Mouse (Mus musculus): ENCODE measurements around the gene Tmem59l. TPM values are rescaled to one million over a fixed set of nuclear protein-coding genes. Genes with fewer than 3 reads are reported as not detected.

Gene Tmem59l
- polyA plus RNA-seq, 1 experiment: 0.44 TPM

DNA sequence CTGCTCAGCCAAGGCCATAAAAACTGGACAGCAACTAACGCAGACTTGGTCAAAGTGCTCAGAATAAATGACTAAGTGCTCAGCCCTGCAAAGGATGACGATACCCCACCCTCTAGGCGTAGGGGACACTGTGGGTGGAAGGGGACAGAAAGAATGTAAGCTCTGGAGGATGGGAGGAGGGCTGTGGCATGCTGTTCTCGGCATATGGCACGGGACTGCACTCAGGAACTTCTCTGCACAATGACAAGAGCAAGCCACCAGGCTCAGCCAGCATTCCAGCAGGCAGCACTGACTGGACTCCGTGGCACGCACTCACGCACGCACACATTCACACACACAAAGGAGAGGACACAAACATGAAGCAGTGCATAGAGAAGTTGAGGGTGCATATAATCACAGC lies 26.6 kb downstream of the Tmem59l start:
- Histone ChIP-seq H3K36me3 (ENCODE audit: control insufficient read depth, insufficient read depth, low read length) (no peaks in the 10 kb centered on the region), H3K27me3 (replicated peaks; ENCODE audit: control insufficient read depth, insufficient read depth, low read length) (no peaks in the 10 kb centered on the region), H3K4me3 (ENCODE audit: insufficient read depth, low read depth, low read length) (no peak overlapping the region), H3K4me1 (ENCODE audit: control insufficient read depth, insufficient read depth, low read length) (no peaks in the 10 kb centered on the region), H3K27ac (ENCODE audit: insufficient read depth, low read depth, low read length) (no peak overlapping the region)
- TF ChIP-seq POLR2A (IDR thresholded peaks at IDR 0.05; ENCODE audit: low read depth, low read length) (no peak), CTCF (conservative IDR thresholded peaks at IDR 0.05; ENCODE audit: insufficient read depth, insufficient read length, low read depth, low read length) (no peak)
- WGBS: 79% methylated on average over 9 of the region's 9 CpGs
- DNase-seq: no peak

DNA sequence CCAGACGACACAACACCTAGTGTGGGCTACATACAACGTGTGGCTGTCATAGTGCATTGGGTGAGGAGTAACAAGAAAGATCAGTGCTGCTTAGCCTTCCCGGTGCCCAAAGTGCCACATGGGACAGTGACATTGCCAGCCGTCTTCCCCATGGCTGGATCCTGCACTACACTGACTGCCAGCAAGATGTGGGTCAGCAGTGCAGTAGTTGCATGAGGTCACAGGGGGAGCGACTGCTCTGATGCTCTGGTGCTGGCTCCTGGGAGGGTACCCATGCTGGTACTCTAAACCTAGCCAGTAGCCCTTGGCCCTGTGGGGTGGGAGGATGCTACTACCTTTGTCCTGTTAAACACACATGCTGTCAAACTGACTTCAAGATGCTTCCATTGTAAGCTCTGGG lies 27.0 kb downstream of the Tmem59l start:
- H3K27me3 ChIP-seq (replicated peaks; ENCODE audit: control insufficient read depth, insufficient read depth, low read length): no peaks in the 10 kb centered on the region
- DNase-seq: no peak
- H3K36me3 ChIP-seq (ENCODE audit: control insufficient read depth, insufficient read depth, low read length): no peaks in the 10 kb centered on the region
- WGBS: 93% methylated on average over 5 of the region's 5 CpGs
- no peak overlapping the region for H3K4me3 ChIP-seq (ENCODE audit: insufficient read depth, low read depth, low read length)
- H3K27ac ChIP-seq (ENCODE audit: insufficient read depth, low read depth, low read length): no peak overlapping the region
- no peak for TF ChIP-seq POLR2A (IDR thresholded peaks at IDR 0.05; ENCODE audit: low read depth, low read length)
- no peak for TF ChIP-seq CTCF (conservative IDR thresholded peaks at IDR 0.05; ENCODE audit: insufficient read depth, insufficient read length, low read depth, low read length)
- H3K4me1 ChIP-seq (ENCODE audit: control insufficient read depth, insufficient read depth, low read length): no peaks in the 10 kb centered on the region

DNA sequence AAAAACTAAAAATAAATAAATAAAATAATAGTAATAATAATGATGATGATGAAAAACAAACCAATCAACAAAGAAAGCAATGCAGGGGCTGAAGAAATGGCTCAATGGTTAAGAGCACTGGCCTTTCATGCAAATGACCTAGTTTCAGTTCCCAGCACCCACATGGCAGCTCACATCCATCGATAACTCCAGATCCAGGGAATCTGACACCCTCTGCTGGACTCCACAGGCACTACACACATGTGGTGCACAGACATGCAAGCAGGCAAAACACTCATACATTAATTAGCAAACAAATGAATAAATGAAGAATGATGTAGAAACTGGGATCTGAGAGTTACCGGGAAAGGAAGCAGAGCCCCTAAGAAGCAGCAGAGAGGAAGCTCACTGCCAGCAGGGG lies 27.5 kb downstream of the Tmem59l start:
- TF ChIP-seq POLR2A (IDR thresholded peaks at IDR 0.05; ENCODE audit: low read depth, low read length): no peak
- TF ChIP-seq CTCF (conservative IDR thresholded peaks at IDR 0.05; ENCODE audit: insufficient read depth, insufficient read length, low read depth, low read length): no peak
- Histone ChIP-seq H3K27ac (ENCODE audit: insufficient read depth, low read depth, low read length) (no peak overlapping the region), H3K27me3 (replicated peaks; ENCODE audit: control insufficient read depth, insufficient read depth, low read length) (no peaks in the 10 kb centered on the region), H3K4me1 (ENCODE audit: control insufficient read depth, insufficient read depth, low read length) (no peaks in the 10 kb centered on the region), H3K36me3 (ENCODE audit: control insufficient read depth, insufficient read depth, low read length) (no peaks in the 10 kb centered on the region), H3K4me3 (ENCODE audit: insufficient read depth, low read depth, low read length) (no peak overlapping the region)
- 97% methylated on average over 2 of the region's 2 CpGs for WGBS
- DNase-seq: no peak

DNA sequence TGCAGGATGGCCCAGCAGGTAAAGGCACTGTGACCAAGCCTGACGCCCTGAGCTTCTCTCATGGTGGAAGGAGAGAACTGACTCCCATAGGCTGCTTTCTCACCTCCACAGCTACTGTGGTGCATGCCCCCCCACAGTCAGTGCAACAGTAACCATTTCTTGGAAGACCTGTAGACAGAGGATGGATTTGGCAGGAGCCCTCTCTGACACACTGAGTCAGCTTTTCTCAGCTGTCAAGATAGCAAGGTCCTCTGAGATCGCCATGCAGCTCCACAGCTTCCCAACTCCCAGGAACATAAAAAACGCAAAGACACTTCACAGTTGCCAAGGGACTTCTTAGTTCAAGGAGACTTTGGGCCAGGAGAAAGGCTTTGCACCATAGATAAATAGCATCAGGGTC lies 28.7 kb downstream of the Tmem59l start:
- Histone ChIP-seq H3K27ac (ENCODE audit: insufficient read depth, low read depth, low read length) (no peak overlapping the region), H3K4me1 (ENCODE audit: control insufficient read depth, insufficient read depth, low read length) (no peaks in the 10 kb centered on the region), H3K36me3 (ENCODE audit: control insufficient read depth, insufficient read depth, low read length) (no peaks in the 10 kb centered on the region), H3K27me3 (replicated peaks; ENCODE audit: control insufficient read depth, insufficient read depth, low read length) (no peaks in the 10 kb centered on the region), H3K4me3 (ENCODE audit: insufficient read depth, low read depth, low read length) (no peak overlapping the region)
- 79% methylated on average over 3 of the region's 3 CpGs for WGBS
- no peak for TF ChIP-seq CTCF (conservative IDR thresholded peaks at IDR 0.05; ENCODE audit: insufficient read depth, insufficient read length, low read depth, low read length)
- TF ChIP-seq POLR2A (IDR thresholded peaks at IDR 0.05; ENCODE audit: low read depth, low read length): no peak
- no peak for DNase-seq

DNA sequence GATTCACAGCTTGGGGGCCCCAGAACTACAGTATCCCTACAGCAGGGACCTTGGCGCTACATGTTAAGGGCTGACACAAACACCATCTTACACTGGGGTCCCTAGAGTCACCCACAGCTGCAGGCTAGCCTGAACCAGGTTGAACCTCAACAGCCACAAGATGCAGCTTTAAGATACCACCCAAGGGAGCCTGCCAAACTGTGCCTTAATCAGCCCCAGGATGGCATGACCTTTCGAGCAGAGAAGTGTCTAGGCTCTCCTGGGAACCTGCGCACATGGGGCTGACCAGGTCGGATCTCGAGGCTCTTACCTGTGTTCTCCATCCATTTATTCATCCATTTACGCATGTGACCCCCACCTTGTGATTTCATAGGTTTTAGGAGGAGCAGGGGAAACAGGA lies 29.3 kb downstream of the Tmem59l start:
- WGBS: 92% methylated on average over 6 of the region's 6 CpGs
- H3K27ac ChIP-seq (ENCODE audit: insufficient read depth, low read depth, low read length): no peak overlapping the region

DNA sequence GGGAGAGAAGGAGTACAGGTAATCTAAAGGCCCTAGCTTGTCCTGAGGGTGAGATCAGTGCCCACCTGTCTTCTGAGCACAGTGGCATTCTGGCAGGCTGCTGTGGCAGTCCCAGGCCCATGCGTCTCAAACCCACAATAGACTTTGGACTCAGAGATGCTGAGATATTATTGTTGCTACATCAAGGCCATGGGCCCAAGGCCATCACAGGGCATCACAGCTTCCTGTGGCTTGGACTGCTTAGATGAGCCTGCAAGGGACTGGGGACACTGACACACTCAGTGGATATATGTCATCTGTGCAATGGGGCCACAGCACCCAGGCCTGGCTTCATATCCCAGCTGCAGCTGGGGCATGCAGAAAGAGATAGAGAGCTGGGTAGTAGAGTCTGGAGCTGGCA lies 30.2 kb downstream of the Tmem59l start:
- WGBS: 54% methylated on average over 1 of the region's 1 CpGs
- no peak overlapping the region for H3K27ac ChIP-seq (ENCODE audit: insufficient read depth, low read depth, low read length)
- no peak for TF ChIP-seq CTCF (conservative IDR thresholded peaks at IDR 0.05; ENCODE audit: insufficient read depth, insufficient read length, low read depth, low read length)
- TF ChIP-seq POLR2A (IDR thresholded peaks at IDR 0.05; ENCODE audit: low read depth, low read length): no peak
- no peaks in the 10 kb centered on the region for H3K36me3 ChIP-seq (ENCODE audit: control insufficient read depth, insufficient read depth, low read length)
- no peaks in the 10 kb centered on the region for H3K4me1 ChIP-seq (ENCODE audit: control insufficient read depth, insufficient read depth, low read length)
- no peak overlapping the region for H3K4me3 ChIP-seq (ENCODE audit: insufficient read depth, low read depth, low read length)
- no peak for DNase-seq
- no peaks in the 10 kb centered on the region for H3K27me3 ChIP-seq (replicated peaks; ENCODE audit: control insufficient read depth, insufficient read depth, low read length)

More for the DNA sequence above, 29.3 kb downstream of the Tmem59l start:
- no peak overlapping the region for H3K4me3 ChIP-seq (ENCODE audit: insufficient read depth, low read depth, low read length)
- no peaks in the 10 kb centered on the region for H3K36me3 ChIP-seq (ENCODE audit: control insufficient read depth, insufficient read depth, low read length)
- DNase-seq: no peak
- no peaks in the 10 kb centered on the region for H3K27me3 ChIP-seq (replicated peaks; ENCODE audit: control insufficient read depth, insufficient read depth, low read length)
- H3K4me1 ChIP-seq (ENCODE audit: control insufficient read depth, insufficient read depth, low read length): no peaks in the 10 kb centered on the region
- no peak for TF ChIP-seq POLR2A (IDR thresholded peaks at IDR 0.05; ENCODE audit: low read depth, low read length)
- no peak for TF ChIP-seq CTCF (conservative IDR thresholded peaks at IDR 0.05; ENCODE audit: insufficient read depth, insufficient read length, low read depth, low read length)

DNA sequence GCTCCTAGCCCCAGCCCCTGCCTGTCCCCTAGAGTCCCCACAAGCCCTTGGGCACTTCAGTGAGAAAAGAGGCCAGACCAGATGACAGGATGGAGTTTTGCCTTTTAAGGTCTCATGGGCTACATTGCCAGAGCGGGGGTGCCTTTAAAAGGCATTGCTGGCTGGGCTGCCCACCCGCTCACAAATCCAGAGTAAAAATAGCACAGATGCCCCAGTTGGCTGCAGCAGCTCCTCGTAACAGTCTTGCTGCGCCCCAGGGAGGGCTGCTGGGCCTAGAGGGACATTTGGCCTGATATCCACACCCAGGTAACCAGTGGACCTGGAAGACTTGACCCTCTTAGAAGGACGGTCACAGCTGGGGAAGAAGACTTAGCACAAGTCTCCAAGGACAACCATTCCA lies 33.3 kb downstream of the Tmem59l start:
- TF ChIP-seq POLR2A (IDR thresholded peaks at IDR 0.05; ENCODE audit: low read depth, low read length) (no peak), CTCF (conservative IDR thresholded peaks at IDR 0.05; ENCODE audit: insufficient read depth, insufficient read length, low read depth, low read length) (no peak)
- no peak overlapping the region for H3K27ac ChIP-seq (ENCODE audit: insufficient read depth, low read depth, low read length)
- 95% methylated on average over 5 of the region's 5 CpGs for WGBS

More for the DNA sequence above, 33.3 kb downstream of the Tmem59l start:
- no peaks in the 10 kb centered on the region for H3K36me3 ChIP-seq (ENCODE audit: control insufficient read depth, insufficient read depth, low read length)
- DNase-seq: no peak
- H3K4me1 ChIP-seq (ENCODE audit: control insufficient read depth, insufficient read depth, low read length): no peaks in the 10 kb centered on the region
- H3K4me3 ChIP-seq (ENCODE audit: insufficient read depth, low read depth, low read length): no peak overlapping the region
- no peaks in the 10 kb centered on the region for H3K27me3 ChIP-seq (replicated peaks; ENCODE audit: control insufficient read depth, insufficient read depth, low read length)

Measured in kidney, adult 2 months (tissue).